Mouse (Mus musculus) common myeloid progenitor, adult 5-6 weeks (primary cell): ENCODE data around the gene Cd52. TPM values are rescaled to one million over a fixed set of nuclear protein-coding genes. Genes with fewer than 3 reads are reported as not detected.

Experiments
- ATAC-seq: replicated peaks from 2 replicates; pipeline ENCODE4 v1.8.0; 2016; ENCODE audit warnings: low read depth, mild to moderate bottlenecking, moderate TSS enrichment, inconsistent platforms; ENCODE audit not compliant: poor library complexity, severe bottlenecking
- total RNA-seq: library from RNA; stranded (forward); fragments of 200-1000, 187-1606 nt; gene quantifications from 2 replicates; pipeline ENCODE4 v1.2.3, GENCODE M21; 2017

The Cd52 gene
- total RNA-seq, 1 experiment from 2014 or later: 234 TPM

DNA sequence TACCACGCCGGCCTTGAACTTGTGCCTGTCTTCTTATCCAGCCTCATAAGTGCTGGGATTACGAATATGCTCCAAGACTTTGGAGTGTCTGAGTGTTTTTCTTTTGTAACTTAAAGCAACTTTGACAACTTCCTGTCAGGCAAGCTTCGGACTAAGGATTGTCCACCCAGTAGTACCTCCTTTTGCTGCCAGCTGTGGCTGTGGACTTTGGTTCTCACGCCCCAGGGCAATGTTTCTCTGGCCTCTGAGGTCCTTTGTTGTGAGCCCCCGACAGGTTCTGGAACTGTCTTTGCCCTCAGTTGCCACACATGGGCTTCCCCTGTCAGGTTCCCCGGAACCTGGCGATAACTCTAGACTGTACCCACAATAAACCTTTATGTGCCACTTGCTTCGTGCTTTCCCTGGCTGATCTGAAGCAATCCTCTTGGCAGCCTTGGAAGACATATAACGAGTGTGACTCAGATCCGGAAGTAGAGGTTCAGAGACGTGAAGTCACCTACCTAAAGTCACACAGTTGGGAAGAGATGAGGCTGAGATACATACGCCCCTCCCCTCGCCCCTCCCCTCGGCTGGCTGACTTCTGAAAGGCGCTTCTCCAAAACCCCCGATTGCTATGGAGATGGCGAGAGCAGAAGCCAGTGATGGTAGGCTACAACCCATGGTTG lies 33.6 kb downstream of the Cd52 start:
- ATAC-seq: no peak

DNA sequence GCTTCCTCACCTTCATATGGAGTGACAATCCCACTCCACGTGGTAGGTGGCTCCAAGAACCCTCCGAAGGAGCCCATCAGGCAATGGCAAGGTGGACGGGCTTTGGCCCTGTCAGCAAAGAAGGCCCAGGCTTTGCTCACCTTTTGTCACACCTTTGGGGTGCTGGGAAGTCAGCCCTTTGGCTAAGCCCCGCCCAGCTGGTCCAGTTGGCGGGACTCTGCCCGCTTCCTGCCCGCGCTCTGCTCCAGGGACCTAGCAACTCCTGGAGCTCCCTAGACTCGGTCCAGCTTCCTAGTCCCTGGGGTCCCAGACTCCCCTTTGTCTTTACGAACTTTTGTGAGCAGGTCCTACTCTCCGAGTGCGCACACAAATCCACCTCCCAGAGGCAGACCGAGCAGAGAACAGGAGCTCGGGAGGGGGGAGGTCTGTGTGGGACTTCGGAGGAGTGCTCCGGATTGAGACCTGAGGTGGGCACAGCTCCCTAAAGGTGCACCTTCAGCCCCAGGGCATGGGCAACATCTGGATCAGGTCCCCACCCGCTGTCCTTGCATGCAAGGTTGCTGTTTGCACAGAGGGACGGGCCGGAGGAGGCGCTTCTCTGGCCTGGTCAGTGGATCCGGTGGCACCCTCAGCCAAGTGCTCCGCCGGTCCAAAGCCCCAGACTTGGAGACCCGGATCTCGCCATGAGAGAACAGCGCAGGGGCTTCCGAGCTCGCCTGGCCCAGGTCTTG lies 34.6 kb downstream of the Cd52 start, which contains the start of gene Crybg2:
Crybg2 (plus strand) TSS at position 681 of the 731 bp plus-strand sequence.
- no peak for ATAC-seq

DNA sequence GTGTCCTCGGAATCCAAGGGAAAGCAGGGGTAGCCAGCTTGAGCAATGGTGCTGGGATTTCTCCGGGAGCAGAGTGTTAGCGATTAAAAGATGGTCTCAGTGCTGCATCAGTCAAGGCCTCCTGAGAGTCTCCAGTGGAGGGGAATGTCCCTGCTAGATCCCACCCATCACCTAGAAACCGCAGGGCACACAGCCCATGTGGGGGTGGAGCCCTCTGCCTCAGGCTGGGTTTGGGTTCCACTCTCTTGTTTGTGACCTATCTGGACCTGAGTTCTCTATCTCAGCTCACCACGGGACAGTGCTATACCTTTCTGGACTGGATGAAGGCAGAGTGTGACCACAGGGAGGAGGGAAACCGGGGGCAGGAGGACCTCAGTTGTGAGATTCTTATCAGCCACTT lies 36.0 kb downstream of the Cd52 start:
- ATAC-seq: no peak

DNA sequence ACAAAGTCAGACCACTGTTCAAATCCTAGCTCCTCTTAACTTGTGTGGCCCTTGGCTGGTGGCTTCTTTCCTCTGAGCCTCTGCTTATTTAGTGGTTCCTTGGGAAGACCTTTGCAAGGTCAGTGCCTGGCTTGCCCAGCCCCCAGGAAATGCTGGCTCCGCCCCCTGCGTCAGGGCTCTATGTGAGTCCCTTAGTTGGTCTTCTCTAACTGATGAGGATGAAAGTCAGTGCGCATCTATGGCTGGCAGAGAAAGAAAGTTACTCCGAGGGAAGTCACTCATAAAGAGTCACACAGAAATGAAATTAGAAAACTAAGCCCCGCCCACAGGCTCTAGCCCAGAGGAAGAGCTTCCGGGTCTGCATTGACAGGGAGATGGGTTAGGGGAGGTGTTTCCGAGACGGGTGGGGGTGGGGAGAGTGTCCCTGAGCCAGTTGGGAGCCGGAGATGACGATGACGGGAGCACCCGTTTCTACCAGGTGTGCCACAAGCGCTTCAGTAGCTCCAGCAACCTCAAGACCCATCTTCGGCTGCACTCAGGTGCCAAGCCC lies 36.6 kb downstream of the Cd52 start:
- ATAC-seq: peak; percentile 11; the same call in 1 of the 2 replicates

DNA sequence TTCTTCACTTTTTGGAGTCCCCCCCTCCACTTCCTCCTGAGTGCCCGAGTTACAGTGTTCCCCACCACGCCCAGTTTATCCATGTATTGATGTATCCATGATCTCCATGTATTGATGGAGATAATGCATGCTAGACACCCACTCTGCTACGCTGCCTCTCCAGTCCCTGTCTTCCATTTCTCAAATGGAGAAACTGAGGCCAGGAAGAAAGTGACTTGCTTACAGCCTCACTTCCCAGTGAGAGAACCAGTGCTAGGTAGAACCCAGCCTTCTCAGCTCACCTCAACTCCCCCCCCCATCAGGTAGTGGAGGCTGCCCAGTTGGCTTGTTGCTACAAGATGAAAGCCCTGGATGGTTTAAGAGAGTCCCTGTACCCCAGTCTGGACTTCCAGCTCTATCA lies 41.3 kb downstream of the Cd52 start, which contains the start of gene Zfp683:
Zfp683 (plus strand) TSS at position 301 of the 400 bp plus-strand sequence.
- no peak for ATAC-seq

DNA sequence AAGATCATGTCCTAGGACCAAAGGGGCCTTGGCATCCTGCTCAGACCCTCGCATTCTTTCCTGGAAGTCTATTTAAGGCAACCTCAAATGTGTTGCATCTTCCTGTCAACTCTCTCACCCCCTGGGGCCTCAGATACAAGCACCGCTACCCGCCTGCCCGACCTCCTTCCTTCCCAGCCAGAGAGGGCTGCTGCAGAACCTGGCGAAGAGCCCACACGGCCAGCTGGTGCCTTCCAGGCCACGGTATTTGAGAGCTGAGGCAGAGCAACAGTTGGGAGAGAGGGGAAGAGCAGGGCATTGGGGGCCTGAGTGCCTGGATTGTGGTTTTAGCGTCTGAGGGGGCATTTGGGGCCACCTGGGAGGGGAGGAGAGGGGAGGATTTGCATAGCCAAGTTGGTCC lies 42.3 kb downstream of the Cd52 start:
- ATAC-seq: peak; percentile 85

DNA sequence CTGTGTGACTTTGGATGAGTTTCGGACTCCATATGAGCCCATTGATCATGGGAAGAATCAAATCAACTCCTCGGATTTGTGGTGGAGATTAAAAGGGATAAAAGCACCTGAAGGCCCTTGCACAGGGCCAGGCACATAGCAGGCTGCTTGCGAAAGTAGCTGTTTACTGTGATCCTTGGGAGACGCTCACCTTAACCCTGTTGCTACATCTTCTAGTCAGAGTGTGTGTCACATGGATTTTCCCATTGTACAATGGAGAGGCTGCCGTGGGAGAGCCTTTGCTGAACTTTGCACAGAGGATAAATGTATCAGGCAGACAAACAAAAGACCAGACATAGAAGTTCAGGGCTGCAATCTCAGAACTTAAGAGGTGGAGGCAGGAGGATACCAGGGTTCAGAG lies 43.0 kb downstream of the Cd52 start:
- no peak for ATAC-seq

DNA sequence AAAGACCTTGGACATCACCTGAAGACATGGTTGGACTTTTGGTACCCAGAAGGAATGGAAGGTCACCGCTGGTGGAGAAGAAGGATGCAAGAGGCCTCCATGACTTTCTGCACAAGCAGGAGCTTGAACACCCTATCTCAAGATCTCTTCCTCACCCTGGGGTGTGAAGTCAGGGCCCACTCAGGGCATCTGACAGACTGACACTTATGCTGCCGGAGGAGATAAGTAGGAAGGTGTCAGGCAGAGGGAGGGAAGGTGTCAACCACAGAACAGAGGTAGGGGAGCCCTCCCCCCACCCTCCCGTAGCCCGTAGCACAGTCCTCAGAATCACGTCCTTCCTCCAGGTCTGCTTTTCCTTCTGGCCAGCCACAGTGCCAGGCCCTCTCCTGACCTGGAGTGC lies 47.2 kb downstream of the Cd52 start:
- ATAC-seq: no peak

DNA sequence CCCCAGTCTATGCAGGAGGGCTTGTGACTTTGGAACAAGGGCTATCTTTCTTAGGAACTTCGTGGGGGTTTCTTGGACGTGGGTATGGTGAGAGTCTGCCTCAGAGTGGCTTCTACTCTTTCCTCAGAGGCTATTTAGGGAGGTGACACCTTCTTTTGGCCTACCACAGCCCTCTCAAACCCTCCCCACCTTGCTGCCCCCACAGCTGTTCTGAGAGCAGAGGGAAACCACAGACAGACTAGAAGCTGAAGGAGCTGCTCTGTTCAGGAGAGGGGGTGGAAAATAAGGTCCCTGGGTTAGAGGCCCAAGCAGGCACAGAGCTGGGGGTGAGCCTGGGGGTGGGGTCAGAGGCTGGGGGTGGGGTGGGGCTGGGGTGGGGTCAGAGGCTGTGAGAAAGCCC lies 51.8 kb downstream of the Cd52 start:
- no peak for ATAC-seq

DNA sequence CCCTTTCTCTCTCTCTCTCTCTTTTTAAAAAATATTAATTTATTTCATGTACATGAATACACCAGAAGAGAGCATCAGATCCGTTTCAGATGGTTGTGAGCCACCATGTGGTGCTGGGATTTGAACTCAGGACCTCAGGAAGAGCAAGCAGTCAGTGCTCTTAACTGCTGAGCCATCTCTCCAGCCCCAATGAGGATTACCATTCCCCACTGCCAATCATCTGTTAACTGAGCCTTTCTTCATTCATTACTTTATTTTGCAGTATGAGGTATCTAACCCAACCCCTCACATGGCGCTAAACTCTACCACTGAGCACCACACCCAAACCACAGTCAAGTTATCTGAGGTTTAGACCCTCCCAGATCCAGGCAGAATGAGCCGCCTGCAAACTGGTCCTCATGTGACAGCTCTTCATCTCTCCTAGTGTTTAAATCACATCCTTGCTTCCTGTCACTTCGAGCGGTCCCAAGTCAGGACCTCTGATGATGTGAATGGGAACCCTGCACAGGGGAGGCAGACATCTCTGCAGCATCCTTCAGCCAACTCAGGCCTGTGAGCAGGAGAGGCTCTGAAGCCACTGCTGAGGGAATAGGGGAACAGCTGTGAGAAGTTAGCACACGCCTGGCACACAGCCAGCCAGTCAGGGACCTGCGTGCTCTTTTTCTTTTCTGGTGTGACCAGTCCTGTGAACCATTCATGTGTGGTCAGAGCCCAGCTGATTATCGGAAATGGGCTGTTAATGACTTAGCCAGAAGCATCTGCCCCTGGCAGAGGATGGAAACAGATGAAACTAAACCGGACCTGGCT lies 53.4 kb downstream of the Cd52 start:
- ATAC-seq: peak; percentile 87

DNA sequence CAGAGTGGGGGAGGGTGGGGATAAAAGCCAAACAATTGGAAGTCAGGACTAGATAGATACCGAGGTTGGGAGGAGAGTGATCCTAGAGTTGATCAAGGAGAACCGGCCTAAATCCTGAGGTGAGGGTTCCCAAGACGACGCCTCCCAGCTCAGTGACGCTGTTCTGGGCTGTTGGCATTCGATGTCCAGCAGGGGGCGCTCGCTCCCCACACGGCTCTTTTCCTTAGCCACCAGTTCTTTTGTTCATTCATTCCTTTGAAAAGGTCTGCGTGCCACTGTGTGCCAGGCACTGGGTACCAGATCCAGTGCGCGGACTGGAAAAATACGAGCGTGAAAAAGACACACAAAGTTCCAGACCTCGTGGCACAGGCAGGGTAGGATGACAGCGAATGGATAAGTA lies 58.9 kb downstream of the Cd52 start:
- peak; percentile 76 for ATAC-seq

Other genes starting within 250 kb of the Cd52 start
- gene Rps6ka1, start 207.3 kb downstream of the Cd52 start, total RNA-seq: 62.2 and 80.0 TPM in 2 replicates
- gene Hmgn2, start 126.4 kb downstream of the Cd52 start, total RNA-seq: 497 and 549 TPM in 2 replicates
- gene Dhdds, start 94.2 kb downstream of the Cd52 start, total RNA-seq: 13.2 and 21.0 TPM in 2 replicates
- gene Lin28a, start 76.2 kb downstream of the Cd52 start, total RNA-seq: 0.18 TPM in 1 of 2 replicates, not detected in the other
- gene Zfp683, start 41.2 kb downstream of the Cd52 start, total RNA-seq: not detected in 2 replicates
- gene Crybg2, start 34.3 kb downstream of the Cd52 start, total RNA-seq: not detected in 2 replicates
- 10.6 and 13.3 TPM in 2 replicates for gene Ubxn11, start 7.5 kb upstream of the Cd52 start, total RNA-seq
- gene Sh3bgrl3, start 33.7 kb upstream of the Cd52 start, total RNA-seq: 165 and 201 TPM in 2 replicates
- 25.2 and 51.2 TPM in 2 replicates for gene Cep85, start 92.0 kb upstream of the Cd52 start, total RNA-seq
- not detected in 2 replicates for gene Gm7534, start 107.9 kb upstream of the Cd52 start, total RNA-seq
- gene Catsper4, start 132.3 kb upstream of the Cd52 start, total RNA-seq: not detected in 2 replicates
- not detected in 2 replicates for gene Cnksr1, start 143.3 kb upstream of the Cd52 start, total RNA-seq
- 1.8 TPM in 1 of 2 replicates, not detected in the other for gene E130218I03Rik, start 148.6 kb upstream of the Cd52 start, total RNA-seq
- gene Zfp593, start 150.5 kb upstream of the Cd52 start, total RNA-seq: 8.6 and 13.1 TPM in 2 replicates
- gene Gm30191, start 151.9 kb upstream of the Cd52 start, total RNA-seq: not detected in 2 replicates
- gene Grrp1, start 159.0 kb upstream of the Cd52 start, total RNA-seq: not detected in 2 replicates
- gene Pdik1l, start 192.8 kb upstream of the Cd52 start, total RNA-seq: 27.9 and 36.1 TPM in 2 replicates
- not detected in 2 replicates for gene Trim63, start 220.0 kb upstream of the Cd52 start, total RNA-seq
- gene Slc30a2, start 248.1 kb upstream of the Cd52 start, total RNA-seq: not detected in 2 replicates